Mouse (Mus musculus): ENCODE data around the gene Golga5. TPM values are rescaled to one million over a fixed set of nuclear protein-coding genes. Genes with fewer than 3 reads are reported as not detected.

Gene Golga5
- polyA plus RNA-seq, 1 experiment from 2014 or later, result 32.5 TPM

GRCm38 (mm10) chr12:102426285-102426684 is 42.6 kb upstream of the Golga5 start:
- ATAC-seq (replicated peaks; ENCODE audit: low FRiP score), result no peak
- WGBS, result 98% methylated on average over 7 of the region's 7 CpGs
- no peak overlapping the region for H3K27ac ChIP-seq (ENCODE audit: low read depth, low read length)

DNA sequence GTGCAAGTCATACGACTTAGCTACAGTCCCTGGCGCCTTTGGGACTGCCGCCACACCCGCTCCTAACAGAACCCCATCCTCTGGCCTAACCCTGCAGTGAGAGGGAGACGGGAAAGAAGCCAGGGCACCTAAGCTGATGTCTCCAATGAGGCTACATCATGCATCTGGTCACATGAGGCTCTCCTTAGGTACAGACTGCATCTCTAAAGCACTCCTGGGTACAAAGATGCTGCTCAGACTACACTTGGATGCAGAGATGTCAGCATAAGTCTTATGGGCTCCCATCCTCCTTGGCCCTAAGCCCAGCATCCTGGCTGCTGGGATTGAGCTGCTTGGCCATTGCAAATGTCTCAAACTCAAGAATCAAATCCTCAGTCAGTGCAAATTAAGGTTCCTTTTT is 39.3 kb upstream of the Golga5 start:
- Histone ChIP-seq H3K27ac (ENCODE audit: low read depth, low read length) (no peak overlapping the region), H3K4me2 (ENCODE audit: low read depth, low read length, severe bottlenecking) (no peak overlapping the region), H3K9ac (ENCODE audit: low read length) (no peak overlapping the region), H3K4me1 (replicated peaks; ENCODE audit: control insufficient read depth, insufficient read depth, low read length) (no peaks in the 10 kb centered on the region), H3K4me3 (ENCODE audit: low read depth, low read length) (no peak overlapping the region), H3K9me3 (ENCODE audit: control insufficient read depth, low read length) (no peaks in the 10 kb centered on the region), H3K36me3 (ENCODE audit: control insufficient read depth, insufficient read depth, low read length) (no peaks in the 10 kb centered on the region), H3K27me3 (ENCODE audit: control insufficient read depth, insufficient read depth, low read length) (no peaks in the 10 kb centered on the region)
- WGBS, result 93% methylated on average over 5 of the region's 5 CpGs
- no peak for DNase-seq (ENCODE audit: low spot score)
- ATAC-seq (replicated peaks; ENCODE audit: low FRiP score), result no peak

More at GRCm38 (mm10) chr12:102426285-102426684, 42.6 kb upstream of the Golga5 start:
- no peak for DNase-seq (ENCODE audit: low spot score)
- no peak overlapping the region for H3K9ac ChIP-seq (ENCODE audit: low read length)
- H3K4me2 ChIP-seq (ENCODE audit: low read depth, low read length, severe bottlenecking), result no peak overlapping the region
- H3K36me3 ChIP-seq (ENCODE audit: control insufficient read depth, insufficient read depth, low read length), result no peaks in the 10 kb centered on the region
- H3K27me3 ChIP-seq (ENCODE audit: control insufficient read depth, insufficient read depth, low read length), result no peaks in the 10 kb centered on the region
- no peaks in the 10 kb centered on the region for H3K4me1 ChIP-seq (replicated peaks; ENCODE audit: control insufficient read depth, insufficient read depth, low read length)
- H3K4me3 ChIP-seq (ENCODE audit: low read depth, low read length), result no peak overlapping the region
- no peaks in the 10 kb centered on the region for H3K9me3 ChIP-seq (ENCODE audit: control insufficient read depth, low read length)

- DNase-seq (ENCODE audit: low spot score), result no peak
- Histone ChIP-seq H3K36me3 (ENCODE audit: control insufficient read depth, insufficient read depth, low read length) (no peaks in the 10 kb centered on the region), H3K27me3 (ENCODE audit: control insufficient read depth, insufficient read depth, low read length) (no peaks in the 10 kb centered on the region), H3K4me2 (ENCODE audit: low read depth, low read length, severe bottlenecking) (no peak overlapping the region), H3K4me3 (ENCODE audit: low read depth, low read length) (no peak overlapping the region), H3K4me1 (replicated peaks; ENCODE audit: control insufficient read depth, insufficient read depth, low read length) (no peaks in the 10 kb centered on the region), H3K9ac (ENCODE audit: low read length) (no peak overlapping the region), H3K27ac (ENCODE audit: low read depth, low read length) (no peak overlapping the region), H3K9me3 (ENCODE audit: control insufficient read depth, low read length) (no peaks in the 10 kb centered on the region)
- WGBS, result 81% methylated on average over 4 of the region's 4 CpGs
- no peak for ATAC-seq (replicated peaks; ENCODE audit: low FRiP score)
Measured at GRCm38 (mm10) chr12:102430228-102430627, 38.7 kb upstream of the Golga5 start.

DNA sequence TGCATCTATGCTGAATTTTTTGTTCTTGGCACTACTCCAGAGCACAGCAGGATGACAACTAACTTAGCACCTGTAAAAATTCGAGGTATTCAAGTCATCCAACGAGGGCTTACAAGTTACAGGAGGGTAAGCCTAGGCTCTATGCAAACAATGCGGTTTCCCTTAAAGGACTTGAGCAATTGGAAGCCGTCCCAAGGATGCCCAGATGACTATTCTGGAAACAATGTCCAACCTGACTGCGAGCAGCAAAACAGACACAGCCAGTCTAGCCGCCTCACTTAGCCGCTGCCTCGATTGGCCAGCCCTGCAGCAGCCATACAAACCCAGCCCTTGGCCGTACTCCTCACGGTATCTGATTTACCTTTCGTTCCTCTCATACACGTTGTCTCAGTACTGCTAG is 36.7 kb upstream of the Golga5 start:
- no peak overlapping the region for H3K4me2 ChIP-seq (ENCODE audit: low read depth, low read length, severe bottlenecking)
- H3K27me3 ChIP-seq (ENCODE audit: control insufficient read depth, insufficient read depth, low read length), result no peaks in the 10 kb centered on the region
- H3K27ac ChIP-seq (ENCODE audit: low read depth, low read length), result no peak overlapping the region
- no peak overlapping the region for H3K9ac ChIP-seq (ENCODE audit: low read length)
- H3K4me3 ChIP-seq (ENCODE audit: low read depth, low read length), result no peak overlapping the region
- H3K36me3 ChIP-seq (ENCODE audit: control insufficient read depth, insufficient read depth, low read length), result no peaks in the 10 kb centered on the region
- DNase-seq (ENCODE audit: low spot score) (no peak), ATAC-seq (replicated peaks; ENCODE audit: low FRiP score) (no peak)
- no peaks in the 10 kb centered on the region for H3K9me3 ChIP-seq (ENCODE audit: control insufficient read depth, low read length)
- H3K4me1 ChIP-seq (replicated peaks; ENCODE audit: control insufficient read depth, insufficient read depth, low read length), result no peaks in the 10 kb centered on the region
- WGBS, result 89% methylated on average over 12 of the region's 12 CpGs

DNA sequence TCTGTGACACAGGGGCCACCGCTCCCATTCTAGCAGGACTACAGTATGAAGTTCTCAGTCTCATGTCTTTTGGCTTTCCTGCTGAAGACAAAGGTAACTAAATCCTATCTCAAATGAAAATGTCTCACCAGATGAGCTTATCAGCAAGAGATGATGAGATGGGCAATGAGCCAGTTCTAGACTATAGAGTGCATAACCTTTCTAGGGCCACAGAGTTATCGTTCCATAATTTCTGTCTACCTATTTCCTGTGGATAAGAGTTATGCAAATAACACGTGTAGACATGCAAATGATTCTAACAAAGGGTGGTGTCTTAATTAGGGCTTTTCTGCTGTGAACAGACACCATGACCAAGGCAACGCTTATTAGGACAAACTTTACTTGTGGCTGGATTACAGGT is 34.8 kb upstream of the Golga5 start:
- Histone ChIP-seq H3K36me3 (ENCODE audit: control insufficient read depth, insufficient read depth, low read length) (no peaks in the 10 kb centered on the region), H3K27me3 (ENCODE audit: control insufficient read depth, insufficient read depth, low read length) (no peaks in the 10 kb centered on the region), H3K9ac (ENCODE audit: low read length) (no peak overlapping the region), H3K4me1 (replicated peaks; ENCODE audit: control insufficient read depth, insufficient read depth, low read length) (peaks cover 2% of the 10 kb centered on the region; the same call in 1 of the 2 replicates), H3K9me3 (ENCODE audit: control insufficient read depth, low read length) (no peaks in the 10 kb centered on the region), H3K27ac (ENCODE audit: low read depth, low read length) (no peak overlapping the region), H3K4me2 (ENCODE audit: low read depth, low read length, severe bottlenecking) (no peak overlapping the region), H3K4me3 (ENCODE audit: low read depth, low read length) (no peak overlapping the region)
- DNase-seq (ENCODE audit: low spot score) (no peak), ATAC-seq (replicated peaks; ENCODE audit: low FRiP score) (no peak)
- 84% methylated on average over 4 of the region's 4 CpGs for WGBS

DNA sequence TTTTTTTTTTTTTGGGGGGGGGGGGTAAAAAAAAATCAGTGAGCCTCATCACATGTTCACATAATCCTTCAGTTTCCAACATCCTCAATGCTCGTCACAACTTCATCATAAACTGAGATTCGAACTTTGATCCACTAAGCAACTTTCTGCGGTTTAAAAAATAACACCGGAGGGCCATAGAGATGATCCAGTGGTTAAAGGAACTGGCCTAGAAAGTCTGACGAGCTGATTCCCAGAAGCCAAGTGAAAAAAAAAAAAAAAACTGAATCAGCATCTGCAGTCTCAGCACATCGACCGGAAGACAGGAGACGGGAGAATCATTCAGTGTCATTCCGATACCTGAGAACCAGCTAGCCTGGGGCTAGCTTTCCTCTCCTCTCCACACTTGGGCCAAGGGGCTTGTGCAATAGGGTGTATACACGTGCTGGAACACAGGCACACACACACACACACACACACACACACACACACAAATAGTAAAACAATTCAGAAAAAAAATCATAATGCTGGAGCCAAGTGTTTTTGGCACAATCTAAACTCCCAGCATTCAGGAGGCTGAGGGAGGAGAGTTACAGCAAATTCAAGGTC is 31.9 kb upstream of the Golga5 start:
- ATAC-seq (replicated peaks; ENCODE audit: low FRiP score), result no peak
- no peak overlapping the region for H3K4me2 ChIP-seq (ENCODE audit: low read depth, low read length, severe bottlenecking)
- no peaks in the 10 kb centered on the region for H3K9me3 ChIP-seq (ENCODE audit: control insufficient read depth, low read length)

DNA sequence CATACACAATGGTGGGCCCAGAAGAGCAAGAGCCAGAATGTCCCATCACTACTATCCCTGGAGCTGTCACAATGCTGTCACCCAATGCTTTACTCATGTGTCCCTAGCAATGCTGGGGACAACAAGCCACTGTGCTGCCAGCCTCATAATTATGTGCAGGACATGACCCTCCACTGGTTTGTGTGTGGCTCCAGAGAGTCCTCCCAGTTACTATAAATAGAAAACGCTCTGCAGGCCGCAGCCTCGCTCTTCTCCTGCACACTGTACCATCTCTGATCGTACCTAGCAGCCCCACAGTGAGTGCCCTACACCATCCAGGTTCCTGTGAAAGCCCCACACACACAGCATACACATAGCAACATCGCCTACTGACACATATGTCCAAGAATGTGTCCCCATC is 31.0 kb upstream of the Golga5 start:
- 91% methylated on average over 5 of the region's 5 CpGs for WGBS
- no peak overlapping the region for H3K4me2 ChIP-seq (ENCODE audit: low read depth, low read length, severe bottlenecking)

More for the DNA sequence above, 31.9 kb upstream of the Golga5 start:
- DNase-seq (ENCODE audit: low spot score), result no peak
- no peaks in the 10 kb centered on the region for H3K36me3 ChIP-seq (ENCODE audit: control insufficient read depth, insufficient read depth, low read length)
- no peaks in the 10 kb centered on the region for H3K27me3 ChIP-seq (ENCODE audit: control insufficient read depth, insufficient read depth, low read length)
- H3K9ac ChIP-seq (ENCODE audit: low read length), result no peak overlapping the region
- no peak overlapping the region for H3K27ac ChIP-seq (ENCODE audit: low read depth, low read length)
- peaks cover 2% of the 10 kb centered on the region; the same call in 1 of the 2 replicates for H3K4me1 ChIP-seq (replicated peaks; ENCODE audit: control insufficient read depth, insufficient read depth, low read length)
- WGBS, result 82% methylated on average over 10 of the region's 10 CpGs
- no peak overlapping the region for H3K4me3 ChIP-seq (ENCODE audit: low read depth, low read length)

DNA sequence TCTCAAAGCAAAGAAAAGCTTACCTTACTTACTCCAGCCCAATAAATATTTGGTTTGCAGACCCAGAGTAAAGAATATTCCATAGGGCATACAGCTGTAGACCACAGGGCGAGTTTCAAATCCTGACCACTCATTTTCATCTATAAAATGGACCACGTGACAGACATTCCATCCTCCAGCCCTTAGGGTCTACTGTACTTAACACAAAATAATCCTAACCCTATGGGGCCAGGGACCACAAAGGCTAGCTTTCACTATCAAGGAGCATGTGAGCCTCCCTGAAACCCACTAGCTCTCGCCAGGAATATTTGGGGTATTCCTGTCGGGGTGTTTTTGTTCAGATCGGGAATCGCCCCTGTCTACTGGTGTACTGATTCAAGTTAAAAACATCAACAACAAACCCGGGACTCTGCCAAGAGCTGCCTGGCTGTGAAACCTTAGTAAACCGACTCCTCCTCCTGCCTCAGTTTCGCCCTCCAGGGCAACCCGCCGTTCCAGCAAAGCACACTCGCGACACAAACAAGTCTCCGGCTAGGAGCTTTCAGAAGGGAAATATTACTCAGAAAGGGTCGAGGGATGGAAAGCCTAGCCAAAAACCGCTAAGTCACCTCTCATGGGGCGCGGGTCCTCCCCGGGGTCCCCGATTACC is 29.8 kb upstream of the Golga5 start:
- H3K9me3 ChIP-seq (ENCODE audit: control insufficient read depth, low read length), result no peaks in the 10 kb centered on the region
- H3K4me1 ChIP-seq (replicated peaks; ENCODE audit: control insufficient read depth, insufficient read depth, low read length), result peaks cover 2% of the 10 kb centered on the region; the same call in 1 of the 2 replicates
- no peak for DNase-seq (ENCODE audit: low spot score)
- peak overlapping the region; percentile 69 for H3K9ac ChIP-seq (ENCODE audit: low read length)
- no peaks in the 10 kb centered on the region for H3K27me3 ChIP-seq (ENCODE audit: control insufficient read depth, insufficient read depth, low read length)
- no peaks in the 10 kb centered on the region for H3K36me3 ChIP-seq (ENCODE audit: control insufficient read depth, insufficient read depth, low read length)
- no peak overlapping the region for H3K27ac ChIP-seq (ENCODE audit: low read depth, low read length)
- H3K4me2 ChIP-seq (ENCODE audit: low read depth, low read length, severe bottlenecking), result peak overlapping the region; percentile 74
- 3% methylated on average over 20 of the region's 20 CpGs for WGBS
- H3K4me3 ChIP-seq (ENCODE audit: low read depth, low read length), result peak overlapping the region; percentile 59
- peak; percentile 40 for ATAC-seq (replicated peaks; ENCODE audit: low FRiP score)

More for the DNA sequence above, 31.0 kb upstream of the Golga5 start:
- H3K9ac ChIP-seq (ENCODE audit: low read length), result no peak overlapping the region
- no peaks in the 10 kb centered on the region for H3K36me3 ChIP-seq (ENCODE audit: control insufficient read depth, insufficient read depth, low read length)
- no peaks in the 10 kb centered on the region for H3K27me3 ChIP-seq (ENCODE audit: control insufficient read depth, insufficient read depth, low read length)
- DNase-seq (ENCODE audit: low spot score) (no peak), ATAC-seq (replicated peaks; ENCODE audit: low FRiP score) (no peak)
- H3K27ac ChIP-seq (ENCODE audit: low read depth, low read length), result no peak overlapping the region
- H3K4me3 ChIP-seq (ENCODE audit: low read depth, low read length), result no peak overlapping the region
- peaks cover 2% of the 10 kb centered on the region; the same call in 1 of the 2 replicates for H3K4me1 ChIP-seq (replicated peaks; ENCODE audit: control insufficient read depth, insufficient read depth, low read length)
- no peaks in the 10 kb centered on the region for H3K9me3 ChIP-seq (ENCODE audit: control insufficient read depth, low read length)

- no peaks in the 10 kb centered on the region for H3K27me3 ChIP-seq (ENCODE audit: control insufficient read depth, insufficient read depth, low read length)
- ATAC-seq (replicated peaks; ENCODE audit: low FRiP score), result peak; percentile 100
- H3K9ac ChIP-seq (ENCODE audit: low read length), result peak within 1 kb of the TSS; percentile 69
- DNase-seq (ENCODE audit: low spot score), result peak; percentile 97
- no peak within 1 kb of the TSS for H3K27ac ChIP-seq (ENCODE audit: low read depth, low read length)
- H3K36me3 ChIP-seq (ENCODE audit: control insufficient read depth, insufficient read depth, low read length), result no peaks in the 10 kb centered on the region
- H3K4me3 ChIP-seq (ENCODE audit: low read depth, low read length), result peak within 1 kb of the TSS; percentile 59
- H3K4me2 ChIP-seq (ENCODE audit: low read depth, low read length, severe bottlenecking), result peak within 1 kb of the TSS; percentile 74
- under 1% methylated on average over 28 of the region's 28 CpGs for WGBS
- peaks cover 2% of the 10 kb centered on the region; the same call in 1 of the 2 replicates for H3K4me1 ChIP-seq (replicated peaks; ENCODE audit: control insufficient read depth, insufficient read depth, low read length)
- H3K9me3 ChIP-seq (ENCODE audit: control insufficient read depth, low read length), result no peaks in the 10 kb centered on the region
Measured at GRCm38 (mm10) chr12:102439632-102440023, 29.3 kb upstream of the Golga5 start, which contains the start of gene Lgmn. Lgmn (minus strand) TSS chr12:102439813.

Measured in forebrain, embryonic 11.5 days (tissue).